Mouse (Mus musculus): Measurements from ENCODE around the gene Olfr1431. TPM values are rescaled to one million over a fixed set of nuclear protein-coding genes. Genes with fewer than 3 reads are reported as not detected.
"Not testable (repeated sequence)": the region's sequence is repeated elsewhere in the genome, so short reads cannot be mapped to it uniquely, and the experiment has no call there.

Gene Olfr1431
- total RNA-seq (2021): not detected

DNA sequence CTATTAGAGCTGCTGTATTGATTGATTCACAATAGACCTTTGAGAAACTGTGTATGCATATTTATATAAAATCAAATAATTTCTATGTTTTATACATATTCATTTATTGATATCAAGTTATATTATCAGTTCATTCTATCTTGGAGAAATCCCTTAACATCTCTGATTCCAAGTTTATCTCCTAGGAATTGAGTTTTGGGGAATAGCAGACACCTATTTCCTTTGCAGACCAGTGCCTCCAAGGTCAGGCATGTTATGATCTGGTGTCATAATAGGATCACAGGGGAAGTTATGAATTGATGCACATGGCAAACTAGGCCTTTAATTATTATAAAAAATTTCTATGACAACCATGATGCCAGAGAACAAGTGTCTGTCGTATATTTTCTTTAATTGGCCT is at the start of gene Olfr1431:
Gene Olfr1431 (plus strand): TSS at position 301 of the 400 bp plus-strand sequence.
- no peak for DNase-seq
- intact Hi-C loops (cut with DNase I): no loop called here

DNA sequence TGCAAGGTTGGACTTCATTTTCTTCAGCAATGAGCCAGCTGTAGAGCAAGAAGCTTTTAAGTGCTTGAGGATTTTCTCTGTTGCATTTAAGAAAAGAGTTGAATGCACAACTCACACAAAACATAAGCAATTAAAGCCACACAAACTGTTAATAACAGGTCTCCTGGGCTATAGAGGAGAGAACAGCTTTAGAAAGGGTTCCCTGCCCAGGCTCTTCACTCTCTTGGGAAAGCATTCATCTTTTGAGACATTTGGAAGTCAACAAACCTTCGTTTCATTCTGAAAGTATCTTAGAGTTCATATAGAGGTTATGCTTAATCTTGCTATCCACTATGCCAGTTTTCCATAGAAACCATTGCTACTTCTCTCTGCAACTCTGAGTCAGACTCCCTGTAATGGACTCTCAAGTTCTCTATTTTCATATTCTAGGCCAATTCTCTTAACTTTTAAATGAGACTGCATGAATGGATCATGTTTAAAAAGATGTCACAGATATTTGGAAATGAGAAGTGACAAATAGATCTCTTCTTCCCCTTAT is 30.3 kb upstream of the Olfr1431 start, which contains the start of gene Olfr1555-ps1:
Gene Olfr1555-ps1 (minus strand): TSS at position 51 of the 538 bp plus-strand sequence.
- intact Hi-C loops (cut with DNase I): loop anchor here (10.0 kb wide), 1 partner anchor 65 kb away; the partner anchor contains the start of gene Olfr1432
- not testable (repeated sequence) for DNase-seq

DNA sequence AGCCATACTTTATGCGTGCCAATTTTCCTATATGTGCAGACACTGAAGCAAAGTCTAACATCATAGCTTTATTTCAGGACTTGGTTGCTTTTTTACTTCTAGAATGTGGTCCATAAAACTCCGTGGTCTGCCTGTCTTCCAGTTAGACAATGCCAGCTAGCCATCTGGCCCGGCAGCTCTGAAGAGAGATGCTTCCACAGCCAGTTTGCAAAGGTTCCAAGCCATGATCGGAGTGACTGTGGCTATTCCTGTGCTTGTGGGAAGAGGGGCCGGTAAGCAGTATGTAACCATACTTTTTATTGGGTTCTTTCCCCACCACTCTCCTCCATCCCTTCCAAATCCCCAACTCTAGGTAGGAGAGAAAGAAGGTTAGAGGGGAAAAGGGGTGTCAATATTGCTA is 25.0 kb upstream of the Olfr1431 start:
- not testable (repeated sequence) for DNase-seq
- intact Hi-C loops (cut with DNase I): loop anchor here (10.0 kb wide), 1 partner anchor 59 kb away; the partner anchor contains the start of gene Olfr1432

DNA sequence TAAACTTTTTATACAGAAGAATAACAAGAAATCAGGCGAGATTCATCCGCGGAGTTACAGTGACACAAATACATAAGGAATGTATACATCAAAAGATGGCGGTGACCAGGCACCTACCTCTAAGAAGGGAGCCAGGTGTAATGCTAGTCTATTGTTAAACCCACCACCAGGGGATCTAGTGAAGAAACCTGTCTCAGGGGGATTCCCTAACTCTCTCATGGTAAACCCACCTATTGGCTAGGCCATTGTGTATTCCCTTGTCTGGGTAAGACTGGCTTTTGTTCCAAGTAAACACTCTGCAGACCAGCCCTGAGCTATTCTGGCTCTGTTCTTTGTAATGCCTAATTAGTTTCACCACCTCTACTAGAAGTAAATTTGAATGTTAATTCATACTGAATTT is 1.4 kb upstream of the Olfr1431 start:
- intact Hi-C loops (cut with DNase I); DNase-seq: not testable (repeated sequence)

GRCm38 (mm10) chr19:12232496-12232895 is 32.1 kb downstream of the Olfr1431 start, which contains the start of gene Olfr1432:
Gene Olfr1432 (minus strand): TSS chr19:12232596.
- not testable (repeated sequence) for DNase-seq
- intact Hi-C loops (cut with DNase I): loop anchor here (10.0 kb wide), 1 partner anchor 58 kb away; the partner anchor contains the start of gene Olfr1555-ps1

DNA sequence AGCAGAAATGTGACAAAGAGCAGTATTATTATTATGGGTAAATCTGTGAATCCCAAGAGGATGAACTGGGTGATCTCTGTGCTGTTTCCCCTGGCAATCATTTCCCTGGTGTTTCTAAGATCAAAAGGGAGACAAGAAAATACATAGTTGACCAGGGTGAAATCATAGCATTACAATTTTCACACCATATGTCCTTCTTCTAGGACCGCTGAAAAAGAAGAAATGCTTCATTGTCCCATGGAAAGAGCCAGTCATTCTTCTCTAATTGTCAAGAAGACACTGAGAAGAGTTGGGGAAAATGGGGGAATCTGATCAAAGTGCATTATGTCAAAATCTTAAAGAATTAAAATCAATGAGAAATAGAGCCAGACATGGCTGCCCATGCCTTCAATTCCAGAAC is 41.1 kb downstream of the Olfr1431 start, which contains the start of gene Olfr262:
Gene Olfr262 (minus strand): TSS at position 101 of the 400 bp plus-strand sequence.
- intact Hi-C loops (cut with DNase I): no loop called here
- DNase-seq: no peak

GRCm38 (mm10) chr19:12260732-12261131 is 60.3 kb downstream of the Olfr1431 start, which contains the start of gene Olfr235:
Gene Olfr235 (plus strand): TSS chr19:12261032.
- no peak for DNase-seq
- intact Hi-C loops (cut with DNase I): no loop called here

Other genes starting within 250 kb of the Olfr1431 start
- 100 to 1,000 TPM; 102 to 106 TPM for gene Osbp, start 234.7 kb upstream of the Olfr1431 start, total RNA-seq (2021)
- not detected for gene Olfr1423, start 159.3 kb upstream of the Olfr1431 start, total RNA-seq (2021)
- not detected for gene Olfr1424, start 138.0 kb upstream of the Olfr1431 start, total RNA-seq (2021)
- not detected for gene Olfr1425, start 122.9 kb upstream of the Olfr1431 start, total RNA-seq (2021)
- gene Olfr1426, start 108.6 kb upstream of the Olfr1431 start, total RNA-seq (2021): not detected
- not detected for gene Olfr1427, start 97.3 kb upstream of the Olfr1431 start, total RNA-seq (2021)
- gene Olfr1428, start 84.7 kb upstream of the Olfr1431 start, total RNA-seq (2021): not detected
- not detected for gene Olfr76, start 77.4 kb upstream of the Olfr1431 start, total RNA-seq (2021)
- not detected for gene Olfr1555-ps1, start 30.5 kb upstream of the Olfr1431 start, total RNA-seq (2021)
- gene Olfr1432, start 32.0 kb downstream of the Olfr1431 start, total RNA-seq (2021): not detected
- not detected for gene Olfr262, start 41.0 kb downstream of the Olfr1431 start, total RNA-seq (2021)
- not detected for gene Olfr235, start 60.4 kb downstream of the Olfr1431 start, total RNA-seq (2021)
- gene Olfr1434, start 79.2 kb downstream of the Olfr1431 start, total RNA-seq (2021): not detected
- not detected for gene Olfr1436, start 98.5 kb downstream of the Olfr1431 start, total RNA-seq (2021)
- gene Olfr1437, start 124.5 kb downstream of the Olfr1431 start, total RNA-seq (2021): not detected
- gene Olfr1438-ps1, start 135.3 kb downstream of the Olfr1431 start, total RNA-seq (2021): not detected
- gene Olfr1440, start 186.6 kb downstream of the Olfr1431 start, total RNA-seq (2021): not detected
- not detected for gene Olfr1441, start 216.8 kb downstream of the Olfr1431 start, total RNA-seq (2021)
- not detected for gene Pfpl, start 227.3 kb downstream of the Olfr1431 start, total RNA-seq (2021)